Mouse (Mus musculus) kidney, adult 2 months (tissue): ENCODE measurements around the gene Plekhm1. TPM values are rescaled to one million over a fixed set of nuclear protein-coding genes. Genes with fewer than 3 reads are reported as not detected.
A peak's percentile ranks its signal among the peaks of the same experiment; 100 is the strongest.

Experiments used
- DNase-seq: peaks from one replicate; pipeline ENCODE4 v3.0.0; 2021
- H3K27ac ChIP-seq: fragments of 200-500 bp; 2 replicates; pipeline ENCODE4 v1.5.1; 2012; ENCODE audit warnings: low read depth, low read length, control low read depth, inconsistent platforms; ENCODE audit not compliant: insufficient read depth
- H3K27me3 ChIP-seq: fragments of 200-500 bp; replicated peaks from 2 replicates; pipeline ENCODE4 v1.6.1; 2012; ENCODE audit warnings: mild to moderate bottlenecking, moderate library complexity, low read length, inconsistent platforms; ENCODE audit not compliant: control insufficient read depth, insufficient read depth
- H3K36me3 ChIP-seq: fragments of 200-500 bp; 2 replicates; pipeline ENCODE4 v1.6.1; 2012; ENCODE audit warnings: mild to moderate bottlenecking, moderate library complexity, low read length, inconsistent platforms; ENCODE audit not compliant: control insufficient read depth, insufficient read depth
- H3K4me1 ChIP-seq: fragments of 200-500 bp; 2 replicates; pipeline ENCODE4 v1.6.1; 2011; ENCODE audit warnings: low read length; ENCODE audit not compliant: control insufficient read depth, insufficient read depth
- H3K4me3 ChIP-seq: fragments of 200-500 bp; 2 replicates; pipeline ENCODE4 v1.5.1; 2011; ENCODE audit warnings: mild to moderate bottlenecking, low read depth, low read length, control low read depth; ENCODE audit not compliant: insufficient read depth
- CTCF ChIP-seq: fragments of 200-500 bp; conservative IDR thresholded peaks from 2 replicates; pipeline ENCODE4 v1.5.1; 2011; ENCODE audit warnings: low read depth, mild to moderate bottlenecking, control low read depth, low read length, moderate library complexity, mixed read lengths; ENCODE audit not compliant: insufficient read depth, insufficient read length
- POLR2A ChIP-seq: fragments of 200-500 bp; IDR thresholded peaks from one replicate; pipeline ENCODE4 v1.6.1; 2011; ENCODE audit warnings: low read depth, low read length, control low read depth
- WGBS: fragments of 180-500 bp; shearing (Covaris S2); methylation state at CpG from one replicate; pipeline ENCODE4 v1.1.7; 2018; 5-methylcytosine and 5-hydroxymethylcytosine counted together
- polyA plus RNA-seq: library from polyadenylated mRNA; depleted of rRNA; stranded (reverse); fragments of >200 nt; gene quantifications from 2 replicates; pipeline ENCODE4 v1.2.3, GENCODE M21; 2012

Plekhm1 gene
- polyA plus RNA-seq, 1 experiment: 21.9 TPM

- no peak for DNase-seq
- TF ChIP-seq POLR2A: no peak
- no peak for TF ChIP-seq CTCF
- Histone ChIP-seq H3K4me3 (no peak overlapping the region), H3K27me3 (no peaks in the 10 kb centered on the region), H3K4me1 (peaks cover 12% of the 10 kb centered on the region; the same call in 1 of the 2 replicates), H3K27ac (no peak overlapping the region; the same call in 1 of the 2 replicates), H3K36me3 (no peaks in the 10 kb centered on the region)
- WGBS: 77% methylated on average over 1 of the region's 1 CpGs
Observed at GRCm38 (mm10) chr11:103405814-103406213, 6.7 kb downstream of the Plekhm1 start.

DNA sequence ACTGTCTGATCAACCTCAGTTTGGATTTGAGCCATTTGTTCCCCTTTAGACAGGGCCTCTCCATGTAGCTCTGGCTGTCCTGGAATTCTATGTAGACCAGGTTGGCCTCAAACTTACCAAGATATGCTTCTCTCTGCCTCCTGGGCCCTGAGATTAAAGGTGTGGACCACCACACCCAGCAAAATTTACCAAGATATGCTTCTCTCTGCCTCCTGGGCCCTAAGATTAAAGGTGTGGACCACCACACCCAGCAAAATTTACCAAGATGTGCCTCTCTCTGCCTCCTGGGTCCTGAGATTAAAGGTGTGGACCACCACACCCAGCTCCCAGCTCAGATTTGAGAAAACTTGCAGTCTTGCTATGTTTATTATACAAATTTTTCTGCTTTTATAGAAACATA lies 7.9 kb downstream of the Plekhm1 start:
- Histone ChIP-seq H3K4me1 (peaks cover 10% of the 10 kb centered on the region; the same call in 1 of the 2 replicates), H3K27ac (no peak overlapping the region), H3K27me3 (no peaks in the 10 kb centered on the region), H3K36me3 (no peaks in the 10 kb centered on the region), H3K4me3 (no peak overlapping the region)
- no peak for DNase-seq
- TF ChIP-seq CTCF (no peak), POLR2A (no peak)

- H3K36me3 ChIP-seq: no peaks in the 10 kb centered on the region
- peaks cover 10% of the 10 kb centered on the region; the same call in 1 of the 2 replicates for H3K4me1 ChIP-seq
- no peak overlapping the region for H3K4me3 ChIP-seq
- peak; percentile 86 for DNase-seq
- H3K27me3 ChIP-seq: no peaks in the 10 kb centered on the region
- no peak overlapping the region for H3K27ac ChIP-seq
- no peak for TF ChIP-seq POLR2A
- TF ChIP-seq CTCF: no peak
- 42% methylated on average over 4 of the region's 4 CpGs for WGBS
Observed at GRCm38 (mm10) chr11:103403776-103404175, 8.7 kb downstream of the Plekhm1 start.

- H3K4me1 ChIP-seq: peaks cover 10% of the 10 kb centered on the region; the same call in 1 of the 2 replicates
- 73% methylated on average over 5 of the region's 5 CpGs for WGBS
- no peak overlapping the region for H3K4me3 ChIP-seq
- no peak for TF ChIP-seq POLR2A
- no peak for TF ChIP-seq CTCF
- H3K27me3 ChIP-seq: no peaks in the 10 kb centered on the region
- no peaks in the 10 kb centered on the region for H3K36me3 ChIP-seq
- no peak for DNase-seq
- H3K27ac ChIP-seq: no peak overlapping the region
Observed at GRCm38 (mm10) chr11:103402738-103403137, 9.7 kb downstream of the Plekhm1 start.

GRCm38 (mm10) chr11:103402198-103402597 lies 10.3 kb downstream of the Plekhm1 start:
- peak; percentile 88 for TF ChIP-seq CTCF
- TF ChIP-seq POLR2A: no peak
- no peaks in the 10 kb centered on the region for H3K27me3 ChIP-seq
- no peak overlapping the region for H3K27ac ChIP-seq
- no peak overlapping the region for H3K4me3 ChIP-seq
- DNase-seq: peak; percentile 78
- 69% methylated on average over 2 of the region's 2 CpGs for WGBS
- no peaks in the 10 kb centered on the region for H3K36me3 ChIP-seq
- peaks cover 10% of the 10 kb centered on the region; the same call in 1 of the 2 replicates for H3K4me1 ChIP-seq

DNA sequence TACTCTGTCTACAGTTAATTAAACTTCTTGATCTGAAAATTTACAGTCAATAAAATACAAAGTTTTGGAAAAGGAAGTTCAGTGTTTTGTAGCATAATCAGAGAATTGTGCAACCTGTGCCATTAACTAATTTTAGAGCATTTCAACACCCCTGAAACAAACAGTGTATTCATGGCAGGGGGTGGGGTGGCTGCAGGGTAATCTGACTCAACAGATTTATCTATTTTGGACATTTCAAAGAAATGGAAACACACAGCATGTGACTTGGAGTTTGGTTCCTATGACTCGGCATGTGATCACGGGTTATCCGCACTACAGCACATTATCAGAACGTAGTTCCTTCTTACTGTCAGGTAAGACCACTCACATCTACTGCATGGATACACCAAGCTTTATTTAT lies 12.5 kb downstream of the Plekhm1 start:
- Histone ChIP-seq H3K36me3 (no peaks in the 10 kb centered on the region; the same call in 1 of the 2 replicates), H3K4me1 (peaks cover 5% of the 10 kb centered on the region; the same call in 1 of the 2 replicates), H3K27ac (no peak overlapping the region), H3K27me3 (no peaks in the 10 kb centered on the region), H3K4me3 (no peak overlapping the region)
- DNase-seq: no peak
- no peak for TF ChIP-seq CTCF
- TF ChIP-seq POLR2A: no peak
- WGBS: 83% methylated on average over 4 of the region's 4 CpGs

DNA sequence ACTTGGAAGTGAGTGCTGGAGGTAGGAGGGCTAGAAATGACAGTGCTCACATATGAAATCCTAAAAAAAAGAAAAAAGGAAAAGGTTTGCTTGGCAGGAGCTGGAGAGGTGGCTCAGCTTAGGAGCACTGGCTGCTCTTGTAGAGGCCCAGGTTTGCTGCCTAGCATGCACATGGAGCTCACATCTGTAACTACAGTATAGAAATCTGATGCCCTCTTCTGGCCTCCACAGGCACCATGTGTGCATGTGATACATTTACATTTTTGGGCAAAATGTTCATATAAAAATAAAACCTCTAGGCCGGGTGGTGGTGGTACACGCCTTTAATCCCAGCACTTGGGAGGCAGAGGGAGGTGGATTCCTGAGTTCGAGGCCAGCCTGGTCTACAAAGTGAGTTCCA lies 13.4 kb downstream of the Plekhm1 start:
- H3K27me3 ChIP-seq: no peaks in the 10 kb centered on the region
- H3K36me3 ChIP-seq: no peaks in the 10 kb centered on the region; the same call in 1 of the 2 replicates
- H3K4me3 ChIP-seq: no peak overlapping the region
- no peak overlapping the region for H3K27ac ChIP-seq
- 74% methylated on average over 3 of the region's 3 CpGs for WGBS
- peaks cover 4% of the 10 kb centered on the region; the same call in 1 of the 2 replicates for H3K4me1 ChIP-seq
- peak; percentile 32 for TF ChIP-seq CTCF
- no peak for TF ChIP-seq POLR2A
- DNase-seq: peak; percentile 39

- H3K27ac ChIP-seq: no peak overlapping the region
Observed at GRCm38 (mm10) chr11:103396682-103397081, 15.8 kb downstream of the Plekhm1 start.

More at GRCm38 (mm10) chr11:103396682-103397081, 15.8 kb downstream of the Plekhm1 start:
- TF ChIP-seq POLR2A: no peak
- H3K36me3 ChIP-seq: no peaks in the 10 kb centered on the region; the same call in 1 of the 2 replicates
- H3K4me1 ChIP-seq: no peaks in the 10 kb centered on the region; the same call in 1 of the 2 replicates
- no peaks in the 10 kb centered on the region for H3K27me3 ChIP-seq
- DNase-seq: peak; percentile 59
- H3K4me3 ChIP-seq: no peak overlapping the region
- WGBS: 70% methylated on average over 4 of the region's 4 CpGs
